Mouse (Mus musculus): Measurements from ENCODE around the gene Slc43a1. TPM values are rescaled to one million over a fixed set of nuclear protein-coding genes. Genes with fewer than 3 reads are reported as not detected.

Slc43a1 gene
- polyA plus RNA-seq, 1 experiment from 2014 or later = 28.0 TPM

- H3K9ac ChIP-seq (replicated peaks; ENCODE audit: low read length) = peak overlapping the region; percentile 46
- H3K4me1 ChIP-seq (ENCODE audit: control insufficient read depth, insufficient read depth, low read length) = peaks cover 8% of the 10 kb centered on the region
- H3K4me3 ChIP-seq (ENCODE audit: low read depth, low read length) = peak overlapping the region; percentile 61
- peak; percentile 30 for ATAC-seq (replicated peaks; ENCODE audit: insufficient number of reproducible peaks, low FRiP score, low TSS enrichment, low read depth)
- H3K4me2 ChIP-seq (ENCODE audit: low read depth, low read length) = peak overlapping the region; percentile 84
- DNase-seq (ENCODE audit: low spot score) = peak; percentile 80
- no peaks in the 10 kb centered on the region for H3K9me3 ChIP-seq (replicated peaks; ENCODE audit: control insufficient read depth, low read length)
- peaks cover 72% of the 10 kb centered on the region for H3K27me3 ChIP-seq (ENCODE audit: control insufficient read depth, insufficient read depth, low read length)
- H3K36me3 ChIP-seq (replicated peaks; ENCODE audit: control insufficient read depth, insufficient read depth, low read depth, low read length) = no peaks in the 10 kb centered on the region
- 0% methylated on average over 11 of the region's 39 CpGs for WGBS
- no peak overlapping the region for H3K27ac ChIP-seq (replicated peaks; ENCODE audit: low read depth, low read length)
Observed at GRCm38 (mm10) chr2:84886821-84887281, 48.2 kb downstream of the Slc43a1 start.

- H3K36me3 ChIP-seq (replicated peaks; ENCODE audit: control insufficient read depth, insufficient read depth, low read depth, low read length) = no peaks in the 10 kb centered on the region
- H3K4me3 ChIP-seq (ENCODE audit: low read depth, low read length) = peak overlapping the region; percentile 61
- peaks cover 8% of the 10 kb centered on the region for H3K4me1 ChIP-seq (ENCODE audit: control insufficient read depth, insufficient read depth, low read length)
- DNase-seq (ENCODE audit: low spot score) (peak; percentile 47), ATAC-seq (replicated peaks; ENCODE audit: insufficient number of reproducible peaks, low FRiP score, low TSS enrichment, low read depth) (no peak)
- no peak overlapping the region for H3K27ac ChIP-seq (replicated peaks; ENCODE audit: low read depth, low read length)
- no peak overlapping the region; the same call in 1 of the 2 replicates for H3K9ac ChIP-seq (replicated peaks; ENCODE audit: low read length)
- H3K4me2 ChIP-seq (ENCODE audit: low read depth, low read length) = peak overlapping the region; percentile 84
- H3K27me3 ChIP-seq (ENCODE audit: control insufficient read depth, insufficient read depth, low read length) = peaks cover 72% of the 10 kb centered on the region
- under 1% methylated on average over 58 of the region's 58 CpGs for WGBS
- H3K9me3 ChIP-seq (replicated peaks; ENCODE audit: control insufficient read depth, low read length) = no peaks in the 10 kb centered on the region
Observed at GRCm38 (mm10) chr2:84887411-84888271, 49.0 kb downstream of the Slc43a1 start.

GRCm38 (mm10) chr2:84888657-84889315 lies 50.1 kb downstream of the Slc43a1 start:
- no peaks in the 10 kb centered on the region for H3K9me3 ChIP-seq (replicated peaks; ENCODE audit: control insufficient read depth, low read length)
- peaks cover 61% of the 10 kb centered on the region for H3K27me3 ChIP-seq (ENCODE audit: control insufficient read depth, insufficient read depth, low read length)
- 0 out of 2 replicates have a peak overlapping the region, but pooled peaks have one; percentile 34 for H3K9ac ChIP-seq (replicated peaks; ENCODE audit: low read length)
- 2% methylated on average over 28 of the region's 28 CpGs for WGBS
- no peak overlapping the region for H3K27ac ChIP-seq (replicated peaks; ENCODE audit: low read depth, low read length)
- peak overlapping the region; percentile 40 for H3K4me2 ChIP-seq (ENCODE audit: low read depth, low read length)
- no peaks in the 10 kb centered on the region for H3K36me3 ChIP-seq (replicated peaks; ENCODE audit: control insufficient read depth, insufficient read depth, low read depth, low read length)
- peaks cover 8% of the 10 kb centered on the region for H3K4me1 ChIP-seq (ENCODE audit: control insufficient read depth, insufficient read depth, low read length)
- ATAC-seq (replicated peaks; ENCODE audit: insufficient number of reproducible peaks, low FRiP score, low TSS enrichment, low read depth) (no peak), DNase-seq (ENCODE audit: low spot score) (peak; percentile 80)
- H3K4me3 ChIP-seq (ENCODE audit: low read depth, low read length) = peak overlapping the region; percentile 7; the same call in 1 of the 2 replicates

- DNase-seq (ENCODE audit: low spot score) (no peak), ATAC-seq (replicated peaks; ENCODE audit: insufficient number of reproducible peaks, low FRiP score, low TSS enrichment, low read depth) (no peak)
- Histone ChIP-seq H3K4me3 (ENCODE audit: low read depth, low read length) (peak overlapping the region; percentile 7; the same call in 1 of the 2 replicates), H3K27me3 (ENCODE audit: control insufficient read depth, insufficient read depth, low read length) (peaks cover 54% of the 10 kb centered on the region), H3K27ac (replicated peaks; ENCODE audit: low read depth, low read length) (no peak overlapping the region), H3K9ac (replicated peaks; ENCODE audit: low read length) (no peak overlapping the region), H3K4me2 (ENCODE audit: low read depth, low read length) (peak overlapping the region; percentile 40), H3K9me3 (replicated peaks; ENCODE audit: control insufficient read depth, low read length) (no peaks in the 10 kb centered on the region), H3K36me3 (replicated peaks; ENCODE audit: control insufficient read depth, insufficient read depth, low read depth, low read length) (no peaks in the 10 kb centered on the region), H3K4me1 (ENCODE audit: control insufficient read depth, insufficient read depth, low read length) (peaks cover 8% of the 10 kb centered on the region)
- WGBS = 10% methylated on average over 14 of the region's 14 CpGs
Observed at GRCm38 (mm10) chr2:84889316-84890044, 50.8 kb downstream of the Slc43a1 start.

- peaks cover 49% of the 10 kb centered on the region for H3K27me3 ChIP-seq (ENCODE audit: control insufficient read depth, insufficient read depth, low read length)
- ATAC-seq (replicated peaks; ENCODE audit: insufficient number of reproducible peaks, low FRiP score, low TSS enrichment, low read depth) = no peak
- 2% methylated on average over 5 of the region's 5 CpGs for WGBS
Observed at GRCm38 (mm10) chr2:84890045-84890340, 51.3 kb downstream of the Slc43a1 start.

GRCm38 (mm10) chr2:84893359-84893758 lies 54.7 kb downstream of the Slc43a1 start:
- no peak overlapping the region for H3K4me2 ChIP-seq (ENCODE audit: low read depth, low read length)
- DNase-seq (ENCODE audit: low spot score) = no peak

More at GRCm38 (mm10) chr2:84890045-84890340, 51.3 kb downstream of the Slc43a1 start:
- DNase-seq (ENCODE audit: low spot score) = peak; percentile 88
- Histone ChIP-seq H3K27ac (replicated peaks; ENCODE audit: low read depth, low read length) (no peak overlapping the region), H3K4me2 (ENCODE audit: low read depth, low read length) (no peak overlapping the region), H3K4me1 (ENCODE audit: control insufficient read depth, insufficient read depth, low read length) (peaks cover 8% of the 10 kb centered on the region), H3K9me3 (replicated peaks; ENCODE audit: control insufficient read depth, low read length) (no peaks in the 10 kb centered on the region), H3K9ac (replicated peaks; ENCODE audit: low read length) (no peak overlapping the region), H3K36me3 (replicated peaks; ENCODE audit: control insufficient read depth, insufficient read depth, low read depth, low read length) (no peaks in the 10 kb centered on the region), H3K4me3 (ENCODE audit: low read depth, low read length) (no peak overlapping the region)

GRCm38 (mm10) chr2:84895495-84896198 lies 57.0 kb downstream of the Slc43a1 start:
- 75% methylated on average over 4 of the region's 4 CpGs for WGBS
- no peak for DNase-seq (ENCODE audit: low spot score)
- 0 out of 2 replicates have a peak, but pooled peaks cover 3% of the 10 kb centered on the region for H3K27me3 ChIP-seq (ENCODE audit: control insufficient read depth, insufficient read depth, low read length)

More at GRCm38 (mm10) chr2:84893359-84893758, 54.7 kb downstream of the Slc43a1 start:
- Histone ChIP-seq H3K9ac (replicated peaks; ENCODE audit: low read length) (no peak overlapping the region), H3K4me1 (ENCODE audit: control insufficient read depth, insufficient read depth, low read length) (no peaks in the 10 kb centered on the region), H3K36me3 (replicated peaks; ENCODE audit: control insufficient read depth, insufficient read depth, low read depth, low read length) (no peaks in the 10 kb centered on the region), H3K9me3 (replicated peaks; ENCODE audit: control insufficient read depth, low read length) (no peaks in the 10 kb centered on the region), H3K4me3 (ENCODE audit: low read depth, low read length) (no peak overlapping the region), H3K27me3 (ENCODE audit: control insufficient read depth, insufficient read depth, low read length) (peaks cover 17% of the 10 kb centered on the region), H3K27ac (replicated peaks; ENCODE audit: low read depth, low read length) (no peak overlapping the region)
- WGBS = 40% methylated on average over 6 of the region's 6 CpGs
- no peak for ATAC-seq (replicated peaks; ENCODE audit: insufficient number of reproducible peaks, low FRiP score, low TSS enrichment, low read depth)

More at GRCm38 (mm10) chr2:84895495-84896198, 57.0 kb downstream of the Slc43a1 start:
- no peak overlapping the region for H3K27ac ChIP-seq (replicated peaks; ENCODE audit: low read depth, low read length)
- H3K4me1 ChIP-seq (ENCODE audit: control insufficient read depth, insufficient read depth, low read length) = no peaks in the 10 kb centered on the region
- no peak overlapping the region for H3K4me3 ChIP-seq (ENCODE audit: low read depth, low read length)
- H3K36me3 ChIP-seq (replicated peaks; ENCODE audit: control insufficient read depth, insufficient read depth, low read depth, low read length) = no peaks in the 10 kb centered on the region
- H3K9ac ChIP-seq (replicated peaks; ENCODE audit: low read length) = no peak overlapping the region
- H3K4me2 ChIP-seq (ENCODE audit: low read depth, low read length) = no peak overlapping the region
- ATAC-seq (replicated peaks; ENCODE audit: insufficient number of reproducible peaks, low FRiP score, low TSS enrichment, low read depth) = no peak
- no peaks in the 10 kb centered on the region for H3K9me3 ChIP-seq (replicated peaks; ENCODE audit: control insufficient read depth, low read length)

Measured in embryonic facial prominence, embryonic 11.5 days (tissue).